Mouse (Mus musculus) spleen, postnatal 14 days (tissue): ENCODE data around the gene Scap.
"Not testable (repeated sequence)": the region's sequence is repeated elsewhere in the genome, so short reads cannot be mapped to it uniquely, and the experiment has no call there.

Experiments used
- DNase-seq, 2 experiments: peaks; one replicate each; pipeline ENCODE4 v3.0.0; 2021 to 2022; ENCODE audit warnings: low spot score in 2 of 2

The Scap gene

DNA sequence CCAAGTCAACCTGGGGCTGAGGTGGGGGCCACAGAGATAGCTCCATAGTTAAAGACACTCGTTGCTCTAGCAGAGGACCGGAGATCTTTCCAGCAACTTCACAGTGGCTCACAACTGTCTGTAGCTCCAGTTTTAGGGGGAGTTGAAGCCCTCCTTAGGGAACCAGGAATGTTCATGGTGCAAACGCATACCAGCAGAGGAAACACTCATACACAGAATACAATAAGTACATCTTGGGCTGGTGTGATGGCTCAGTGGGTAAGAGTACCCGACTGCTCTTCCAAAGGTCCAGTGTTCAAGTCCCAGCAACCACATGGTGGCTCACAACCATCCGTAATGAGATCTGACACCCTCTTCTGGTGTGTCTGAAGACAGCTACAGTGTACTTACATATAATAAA, 2.2 kb upstream of the Scap start:
- DNase-seq: not testable (repeated sequence)

DNA sequence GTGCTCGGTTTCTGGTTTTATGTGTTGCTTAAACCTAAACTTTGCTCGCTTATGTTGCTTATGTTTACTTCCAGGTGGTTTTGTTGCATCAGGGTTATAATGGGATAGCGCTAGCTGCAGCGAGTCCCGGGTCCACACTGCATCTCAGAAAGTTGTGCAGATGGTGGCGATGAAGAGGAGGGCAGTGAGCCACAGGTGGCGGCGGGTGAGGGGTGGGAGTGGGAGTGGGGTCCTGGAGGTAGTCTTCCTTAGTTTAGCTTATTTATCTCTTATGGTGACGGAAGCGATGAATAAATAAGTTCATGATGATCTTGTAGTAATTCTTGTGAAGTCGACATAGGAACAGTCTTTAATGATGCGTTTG, 790 bp downstream of the Scap start:
- DNase-seq: no peak

DNA sequence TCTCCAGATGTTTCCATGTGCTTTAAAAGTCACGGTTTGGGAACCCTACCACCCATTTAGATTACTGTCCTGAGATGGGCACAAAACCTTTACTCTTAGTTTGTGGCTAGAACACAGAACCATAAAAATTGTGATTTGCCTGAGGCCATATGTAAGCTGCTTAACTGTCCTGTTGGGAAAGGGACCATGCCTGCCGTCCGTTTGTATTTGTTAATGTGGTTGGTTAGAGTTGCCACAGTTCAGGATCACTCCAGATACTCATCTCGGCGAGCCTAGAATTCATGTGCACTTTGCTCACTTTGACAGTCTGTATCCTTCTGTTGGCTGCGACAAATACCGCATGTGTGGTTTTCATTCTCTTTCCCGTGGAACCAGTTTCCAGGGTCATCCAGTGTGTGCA, 1.8 kb downstream of the Scap start:
- no peak for DNase-seq

DNA sequence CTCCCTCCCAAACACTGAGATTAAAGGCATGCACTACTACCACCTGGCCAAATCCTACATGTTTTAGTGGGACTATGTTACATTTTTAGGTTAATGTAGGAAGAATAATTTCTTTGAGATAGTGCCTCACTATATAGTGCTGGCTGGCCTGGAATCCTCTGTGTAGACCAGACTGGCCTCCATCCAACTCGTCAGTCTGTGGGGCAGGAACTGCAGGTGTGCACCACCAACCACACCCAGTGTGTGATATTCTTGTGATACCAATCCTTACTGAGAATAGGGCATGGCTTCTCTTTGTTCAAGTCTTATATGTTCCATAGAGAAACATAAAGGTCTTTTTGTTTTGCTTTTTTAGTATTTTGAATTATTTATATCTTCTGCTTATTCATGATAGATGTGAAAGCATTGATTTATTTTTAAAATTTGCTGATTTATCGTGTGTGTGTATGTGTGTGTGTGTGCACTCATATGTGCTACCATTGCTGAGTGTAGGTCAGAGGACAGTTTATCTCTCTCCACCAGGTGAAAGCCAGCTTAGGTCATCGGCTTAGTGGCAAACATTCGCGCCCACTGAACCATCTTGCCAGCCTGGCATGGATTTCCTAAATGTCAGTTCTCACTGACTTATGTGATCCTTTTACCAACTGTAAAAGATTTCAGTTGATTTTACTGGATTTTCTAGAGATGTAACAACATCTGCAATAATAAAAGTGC, 7.1 kb downstream of the Scap start:
- DNase-seq: no peak

DNA sequence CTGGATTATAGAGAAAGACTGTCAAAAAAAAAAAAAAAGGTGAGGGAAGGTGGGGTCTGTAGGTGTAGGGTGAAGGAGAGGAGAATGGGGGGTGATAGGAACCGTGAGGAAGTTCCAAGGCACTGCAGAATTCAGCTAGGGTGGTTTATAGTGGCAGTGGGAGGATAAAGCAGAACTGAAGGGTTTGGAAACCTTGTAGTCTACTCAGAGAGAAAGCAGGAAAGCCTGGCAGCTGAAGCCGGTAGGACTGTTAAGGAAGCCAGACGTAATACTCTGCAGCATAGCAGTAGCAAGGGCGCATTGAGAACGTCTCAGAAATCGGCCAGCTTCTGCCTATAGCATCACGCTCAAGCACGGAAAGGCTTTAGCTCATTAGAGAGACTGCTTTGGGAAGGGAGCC, 8.9 kb downstream of the Scap start:
- no peak for DNase-seq

DNA sequence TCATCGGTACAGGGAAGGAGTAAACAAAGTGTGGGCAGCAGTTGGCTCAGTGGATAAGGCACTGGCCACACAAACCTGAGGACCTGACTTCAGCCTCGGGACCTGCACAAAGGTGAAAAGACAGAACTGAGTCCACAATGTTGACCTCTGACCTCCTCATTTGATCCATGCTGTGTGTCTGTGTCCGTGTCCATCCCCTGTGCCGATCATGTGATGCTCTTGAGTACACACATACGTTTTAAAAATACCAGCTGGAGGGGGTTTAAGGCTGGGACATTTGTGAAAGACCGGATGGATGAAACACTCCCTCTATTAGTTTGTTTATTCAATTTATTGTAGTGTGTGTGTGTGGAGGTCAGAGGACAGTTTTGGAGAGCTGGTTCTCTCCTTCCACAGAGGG, 10.7 kb downstream of the Scap start:
- DNase-seq: no peak

DNA sequence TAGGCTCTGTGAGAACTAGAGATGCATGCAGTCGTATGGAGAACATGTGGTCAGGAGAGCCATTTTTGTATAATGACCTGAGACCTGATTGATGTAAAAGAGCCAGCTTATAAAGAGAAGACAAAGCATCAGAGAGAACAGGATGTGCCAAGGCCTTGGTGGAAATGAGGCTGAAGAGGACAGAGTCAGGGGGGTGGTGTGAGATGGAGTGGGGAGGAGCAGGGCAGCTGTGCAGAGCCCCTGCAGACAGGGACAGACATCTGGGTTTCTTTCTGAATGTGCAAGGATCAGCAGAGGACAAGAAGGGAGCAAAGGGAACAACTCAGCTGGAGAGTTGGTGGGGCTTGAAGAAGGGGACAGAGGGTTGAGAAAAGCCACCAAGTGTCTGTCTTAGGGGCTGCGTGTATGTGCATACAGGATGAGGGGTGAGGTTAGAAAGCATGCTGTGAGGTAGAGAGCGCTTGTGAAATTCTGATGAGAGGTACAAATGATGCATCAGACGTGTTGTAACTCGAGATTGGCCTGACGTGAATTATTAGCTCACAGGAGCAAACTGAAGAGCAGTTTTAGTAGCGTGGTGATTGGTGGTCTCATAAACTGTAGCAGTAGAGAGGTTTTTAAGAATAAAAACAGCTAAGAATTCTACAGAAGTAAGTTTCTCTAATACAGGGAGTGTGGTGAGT, 12.1 kb downstream of the Scap start:
- no peak for DNase-seq

DNA sequence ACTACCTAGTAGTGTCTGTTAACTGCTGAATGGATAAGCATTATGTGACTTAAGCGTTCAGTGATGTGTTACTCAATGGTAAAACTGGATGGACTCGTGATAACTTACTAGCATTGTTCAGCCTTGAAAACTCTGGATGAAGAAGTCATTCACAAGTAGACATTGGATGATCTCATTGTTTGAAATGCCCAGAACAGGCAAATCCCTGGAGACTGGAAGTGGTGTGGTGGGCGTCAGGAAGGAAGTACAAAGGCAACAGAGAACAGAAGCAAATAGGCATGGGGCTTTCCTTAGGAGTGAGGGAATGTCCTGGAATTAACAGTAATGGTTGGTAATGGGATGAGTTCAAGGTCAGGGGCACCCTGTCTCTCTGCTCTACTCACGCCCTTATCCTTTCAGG, 15.8 kb downstream of the Scap start:
- no peak for DNase-seq

DNA sequence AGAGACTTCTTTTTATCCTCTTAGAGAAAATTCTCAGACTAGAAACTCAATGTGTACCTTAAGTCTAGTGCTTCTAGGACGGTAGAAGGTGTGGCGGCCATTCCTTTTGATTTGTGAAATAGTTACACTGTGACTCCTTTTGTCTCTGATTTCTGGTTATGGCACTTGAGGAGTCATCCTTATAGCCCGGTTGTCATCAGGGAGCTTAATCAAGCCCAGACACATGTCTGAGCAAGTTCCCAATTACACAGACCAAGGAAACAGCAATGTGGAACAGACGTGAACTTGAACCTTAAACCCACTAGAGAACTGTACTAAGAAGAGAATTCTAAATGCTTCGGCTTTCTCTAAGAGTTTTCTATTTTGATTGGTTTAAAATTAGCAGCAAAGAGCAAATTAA, 17.1 kb downstream of the Scap start:
- DNase-seq: no peak

DNA sequence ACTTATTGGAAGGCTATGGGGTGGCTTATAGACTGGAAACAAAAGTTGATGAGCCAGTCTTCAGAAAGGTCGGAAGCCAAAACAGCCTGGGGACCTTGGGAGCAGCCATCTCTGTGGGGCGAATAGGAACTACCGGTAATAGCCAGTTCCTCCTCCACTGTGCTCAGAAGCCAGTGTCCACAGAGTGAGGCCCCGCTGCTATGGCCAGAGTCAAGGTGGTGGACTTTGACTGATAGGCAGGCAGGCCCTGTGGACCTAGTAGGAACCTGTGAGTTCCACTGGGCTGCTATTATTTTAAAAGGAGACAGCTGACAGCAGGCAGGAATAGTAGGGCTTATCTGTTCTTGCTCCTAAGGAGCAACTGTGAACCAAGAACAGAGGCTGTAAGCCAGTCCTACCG, 17.5 kb downstream of the Scap start:
- DNase-seq: no peak

DNA sequence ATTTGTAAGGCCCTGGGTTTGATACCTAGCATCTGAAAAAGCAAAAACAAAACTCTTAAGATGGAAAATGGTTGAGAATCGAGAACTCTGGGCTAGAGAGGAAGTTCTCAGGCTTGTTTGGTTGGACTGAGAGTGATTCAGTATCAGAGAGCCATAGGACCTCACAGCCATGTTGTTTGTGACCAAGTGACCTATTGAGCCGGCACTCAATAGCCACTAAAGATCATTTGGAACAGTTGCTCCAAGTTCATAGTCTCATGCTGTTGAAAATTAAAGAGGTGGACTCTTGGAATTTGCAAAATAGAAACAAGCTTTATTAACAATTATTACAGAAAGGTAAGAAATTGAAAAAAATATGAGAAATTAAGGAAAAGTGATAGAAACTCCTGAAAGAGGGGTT, 18.3 kb downstream of the Scap start:
- no peak for DNase-seq

DNA sequence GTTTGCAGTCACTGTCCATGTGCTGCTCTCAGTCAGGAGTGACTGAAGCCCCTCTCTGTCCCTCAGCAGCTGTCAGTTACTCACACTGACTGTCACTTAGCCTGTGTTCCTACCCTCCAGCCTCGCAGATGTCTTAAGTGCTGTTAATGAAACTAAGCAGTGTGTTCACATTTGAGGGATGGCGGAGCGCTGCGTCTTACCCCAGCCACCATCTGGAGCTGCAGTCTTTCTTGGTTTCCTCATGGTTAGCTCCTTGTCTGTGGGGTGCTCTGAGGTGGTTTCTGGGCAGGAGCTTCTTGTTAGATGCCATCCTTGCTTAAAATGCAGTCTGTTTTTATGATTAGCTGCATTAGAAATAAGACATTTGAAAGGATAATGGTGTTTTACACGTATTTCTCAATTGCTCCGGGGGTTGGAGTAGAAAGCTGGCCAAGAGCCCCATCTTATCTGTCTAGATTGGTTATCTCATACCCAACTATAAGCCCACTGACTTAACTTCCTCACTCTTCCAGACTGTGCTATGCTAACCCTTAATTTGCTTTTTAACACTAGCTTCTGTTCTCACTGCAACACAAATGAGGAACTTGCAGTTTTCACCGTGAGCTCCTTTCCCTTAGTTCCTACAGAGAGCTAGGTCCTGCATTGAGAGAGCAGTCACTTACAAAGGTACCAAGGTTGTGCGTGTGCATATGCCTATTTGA, 19.0 kb downstream of the Scap start:
- DNase-seq: no peak

DNA sequence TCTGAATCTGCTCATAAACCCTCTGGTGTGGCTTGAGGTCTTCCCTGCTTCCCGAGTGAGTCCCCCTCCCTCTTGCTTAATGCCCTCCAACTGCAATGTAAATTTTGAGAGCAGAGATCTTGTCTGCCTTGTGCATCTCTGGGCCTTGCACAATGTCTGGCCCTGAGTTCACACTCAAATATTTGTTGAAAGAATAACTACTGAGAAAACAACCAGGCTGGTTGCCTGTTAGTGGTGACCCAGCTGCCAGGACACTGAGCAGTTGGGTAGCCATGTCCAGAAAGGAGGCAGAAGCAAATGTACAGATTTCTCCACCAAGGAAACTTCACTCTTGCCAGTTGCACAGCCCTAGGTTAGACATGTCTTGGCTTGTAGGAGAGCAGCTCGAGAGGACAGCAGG, 25.3 kb downstream of the Scap start:
- no peak for DNase-seq

DNA sequence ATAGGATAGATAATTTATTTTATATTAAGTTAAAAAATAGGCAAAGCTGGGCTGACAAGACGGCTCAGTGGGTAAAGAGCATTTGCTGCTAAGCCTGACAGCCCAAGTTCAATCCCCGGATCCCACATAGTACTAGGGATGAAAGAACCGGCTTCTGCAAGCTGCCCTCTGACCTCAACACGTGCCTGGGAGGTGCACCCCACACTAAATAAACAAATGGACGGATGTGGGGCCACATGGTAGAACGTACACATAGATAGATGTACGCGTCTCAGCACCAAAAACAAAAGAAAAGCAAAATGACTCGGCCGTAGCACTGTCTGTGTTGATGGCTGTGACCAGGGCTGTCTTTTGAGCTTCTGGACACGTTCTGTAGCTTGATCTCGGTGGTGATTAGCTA, 28.2 kb downstream of the Scap start:
- no peak for DNase-seq

DNA sequence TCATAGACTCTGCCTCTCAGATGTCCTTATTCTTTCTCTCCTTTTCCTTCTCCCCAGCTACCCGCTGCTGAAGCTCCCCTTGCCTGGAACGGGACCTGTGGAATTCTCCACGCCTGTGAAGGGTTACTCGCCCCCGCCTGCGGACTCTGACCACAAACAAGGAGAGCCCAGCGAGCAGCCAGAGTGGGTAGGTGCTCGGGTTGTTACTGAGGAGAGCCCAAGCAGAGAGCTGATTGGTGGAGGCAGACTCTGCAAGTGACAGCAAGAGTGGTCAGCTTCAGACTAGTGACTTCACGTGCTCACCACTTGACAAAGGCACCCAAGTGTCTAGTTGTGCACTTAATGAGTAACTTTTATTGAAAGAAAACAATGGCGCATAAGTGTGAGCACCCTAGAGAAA, 29.2 kb downstream of the Scap start:
- no peak for DNase-seq

DNA sequence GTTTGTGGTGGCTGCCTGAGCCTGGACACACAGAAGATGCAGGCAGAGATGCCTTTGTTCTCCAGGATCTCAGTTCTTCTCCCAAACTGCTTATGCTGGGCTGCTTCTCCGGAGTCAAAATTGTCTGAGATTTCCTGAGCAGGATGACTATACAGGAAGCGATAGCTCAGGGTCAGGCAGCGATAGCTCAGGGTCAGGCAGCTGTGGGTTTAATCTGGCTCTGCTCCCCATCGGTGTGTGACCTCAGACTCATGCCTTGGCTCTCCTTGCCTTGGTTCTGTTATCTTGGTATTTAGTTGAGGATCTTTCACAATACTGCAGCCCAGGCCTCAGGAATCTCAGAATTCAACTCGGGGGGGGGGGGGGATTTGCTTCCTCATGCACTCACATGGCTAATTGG, 33.7 kb downstream of the Scap start:
- no peak for DNase-seq

DNA sequence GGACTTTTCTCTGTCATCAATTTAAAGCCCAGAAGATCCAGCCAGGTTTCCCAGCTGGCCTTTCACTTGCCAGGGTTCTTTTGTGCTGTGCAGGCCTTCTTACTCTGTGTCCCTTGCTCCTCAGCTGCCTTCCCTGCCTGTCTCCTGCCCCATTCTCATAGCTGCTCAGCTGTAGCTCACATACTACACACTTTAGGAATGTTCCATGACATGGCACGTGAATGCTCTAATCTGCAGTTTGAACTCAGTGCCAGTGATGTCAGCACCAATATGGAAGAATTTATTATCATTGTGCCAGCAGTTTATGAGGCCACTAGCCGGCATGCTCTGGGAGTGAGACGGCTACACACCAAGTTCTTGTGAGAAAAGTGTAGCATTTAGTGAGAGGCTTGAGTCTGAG, 36.8 kb downstream of the Scap start:
- DNase-seq: no peak

DNA sequence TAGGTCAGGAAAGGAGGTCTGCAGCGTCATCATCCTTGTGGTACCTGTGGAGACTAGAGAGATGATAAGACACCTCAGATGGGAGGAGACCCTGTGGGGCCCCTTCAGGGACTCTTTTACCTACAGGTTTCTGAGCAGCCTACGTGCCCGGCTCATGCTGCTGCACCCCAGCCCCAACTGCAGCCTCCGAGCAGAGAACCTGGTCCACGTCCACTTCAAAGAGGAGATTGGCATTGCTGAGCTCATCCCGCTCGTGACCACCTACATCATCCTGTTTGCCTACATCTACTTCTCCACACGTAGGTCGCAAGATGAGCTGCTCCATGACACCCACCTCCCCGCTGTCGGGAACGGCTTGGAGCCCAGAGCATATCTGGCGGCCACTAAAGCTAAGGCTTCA, 40.8 kb downstream of the Scap start:
- no peak for DNase-seq

DNA sequence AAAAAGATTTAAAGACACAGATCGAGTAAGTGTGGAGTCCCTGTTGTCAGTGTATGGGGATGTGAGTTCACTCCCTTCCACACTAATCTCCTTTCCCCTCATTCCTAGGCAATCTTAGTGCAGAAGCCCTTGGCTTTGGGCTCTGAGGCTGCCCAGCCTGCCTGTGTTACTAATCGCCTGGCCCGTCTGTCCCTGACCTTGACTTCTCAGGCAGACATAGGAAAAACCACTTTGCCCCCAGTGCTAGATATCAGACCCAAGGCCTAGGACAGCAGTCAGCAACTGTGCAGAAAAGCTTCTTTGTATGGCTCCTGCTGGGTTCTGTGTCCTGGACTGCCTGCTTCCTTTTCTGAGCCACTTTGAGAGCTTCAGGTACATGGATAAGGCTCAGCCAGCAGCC, 42.6 kb downstream of the Scap start:
- no peak for DNase-seq

DNA sequence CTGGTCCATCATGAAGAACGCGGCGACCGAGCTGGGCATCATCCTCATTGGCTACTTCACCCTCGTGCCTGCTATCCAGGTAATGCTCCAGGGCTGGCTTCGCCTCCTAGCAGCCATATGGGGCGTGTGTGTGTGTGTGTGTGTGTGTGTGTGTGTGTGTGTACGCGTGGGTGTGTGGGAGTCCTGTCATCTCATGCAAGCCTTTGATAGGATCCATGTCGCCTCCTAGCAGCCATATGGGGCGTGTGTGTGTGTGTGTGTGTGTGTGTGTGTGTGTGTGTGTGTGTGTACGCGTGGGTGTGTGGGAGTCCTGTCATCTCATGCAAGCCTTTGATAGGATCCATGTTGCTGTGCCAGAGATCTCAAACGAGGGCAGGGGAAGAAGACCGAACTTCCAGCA, 44.6 kb downstream of the Scap start:
- DNase-seq: not testable (repeated sequence)

DNA sequence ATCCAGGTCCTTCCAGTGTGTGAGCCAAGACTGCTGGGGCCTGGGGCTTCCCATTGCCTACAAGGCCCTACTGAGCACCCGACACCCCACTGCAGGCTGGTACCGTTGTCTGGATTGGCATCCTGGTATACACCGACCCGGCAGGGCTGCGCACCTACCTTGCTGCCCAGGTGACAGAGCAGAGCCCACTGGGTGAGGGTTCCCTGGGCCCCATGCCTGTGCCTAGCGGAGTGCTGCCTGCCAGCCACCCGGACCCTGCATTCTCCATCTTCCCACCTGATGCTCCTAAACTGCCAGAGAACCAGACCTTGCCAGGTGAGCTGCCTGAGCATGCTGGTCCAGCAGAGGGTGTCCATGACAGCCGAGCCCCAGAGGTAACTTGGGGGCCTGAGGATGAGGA, 46.3 kb downstream of the Scap start:
- DNase-seq: no peak

DNA sequence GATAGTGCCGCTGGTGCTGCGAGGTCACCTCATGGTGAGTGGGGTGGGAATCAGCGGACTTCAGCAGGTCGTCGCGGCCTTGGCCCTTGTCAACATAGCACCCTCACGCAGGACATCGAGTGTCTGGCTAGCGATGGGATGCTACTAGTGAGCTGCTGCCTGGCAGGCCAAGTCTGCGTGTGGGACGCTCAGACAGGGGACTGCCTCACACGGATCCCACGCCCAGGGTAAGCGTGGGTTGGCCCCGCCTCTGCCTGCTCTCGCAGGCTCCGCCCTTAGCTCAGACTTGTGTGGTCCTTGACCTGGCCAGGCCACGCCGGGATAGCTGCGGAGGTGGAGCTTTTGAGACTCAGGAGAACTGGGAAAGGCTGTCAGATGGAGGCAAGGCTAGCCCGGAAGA, 47.6 kb downstream of the Scap start:
- DNase-seq: no peak

DNA sequence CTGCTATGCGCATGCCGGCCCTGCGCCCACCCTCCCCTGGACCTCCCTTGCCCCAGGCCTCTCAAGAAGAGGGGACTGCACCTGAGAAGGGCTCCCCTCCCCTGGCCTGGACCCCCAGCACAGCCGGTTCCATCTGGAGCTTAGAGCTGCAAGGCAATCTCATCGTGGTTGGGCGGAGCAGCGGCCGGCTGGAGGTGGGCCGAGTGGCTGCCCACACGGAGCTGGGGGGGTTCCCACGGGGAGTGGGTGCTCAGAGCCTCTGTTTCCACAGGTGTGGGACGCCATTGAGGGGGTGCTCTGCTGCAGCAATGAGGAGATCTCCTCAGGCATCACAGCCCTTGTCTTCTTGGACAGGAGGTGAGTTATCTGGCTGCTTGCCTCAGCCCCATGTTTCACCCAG, 48.2 kb downstream of the Scap start:
- DNase-seq: no peak
